Mouse (Mus musculus) splenic B cell, adult 2 months (primary cell): ENCODE data around the gene Cox5a.
A peak's percentile ranks its signal among the peaks of the same experiment; 100 is the strongest.

Experiments used
- DNase-seq: peaks from one replicate; pipeline ENCODE4 v3.0.0-alpha.2; 2011; ENCODE audit warnings: low read depth, low spot score
- H3K27me3 ChIP-seq: 2 replicates; pipeline ENCODE4 v1.6.1; 2012; ENCODE audit warnings: mild to moderate bottlenecking, low read length, moderate library complexity, mixed read lengths; ENCODE audit not compliant: control insufficient read depth, poor library complexity, insufficient read depth, severe bottlenecking
- H3K36me3 ChIP-seq: 2 replicates; pipeline ENCODE4 v1.6.1; 2012; ENCODE audit warnings: mild to moderate bottlenecking, low read length, moderate library complexity, mixed read lengths; ENCODE audit not compliant: control insufficient read depth, poor library complexity, insufficient read depth, severe bottlenecking

Cox5a gene

GRCm38 (mm10) chr9:57562896-57563372 lies 41.9 kb downstream of the Cox5a start:
- no peak for DNase-seq
- Histone ChIP-seq H3K36me3 (peaks cover 4% of the 10 kb centered on the region), H3K27me3 (no peaks in the 10 kb centered on the region)

GRCm38 (mm10) chr9:57564609-57565008 lies 43.5 kb downstream of the Cox5a start:
- Histone ChIP-seq H3K27me3 (no peaks in the 10 kb centered on the region), H3K36me3 (peaks cover 7% of the 10 kb centered on the region)
- DNase-seq: no peak

- peak; percentile 24 for DNase-seq
- no peaks in the 10 kb centered on the region for H3K27me3 ChIP-seq
- H3K36me3 ChIP-seq: peaks cover 7% of the 10 kb centered on the region
These were observed 44.7 kb downstream of the Cox5a start for GRCm38 (mm10) chr9:57565741-57566221.

DNA sequence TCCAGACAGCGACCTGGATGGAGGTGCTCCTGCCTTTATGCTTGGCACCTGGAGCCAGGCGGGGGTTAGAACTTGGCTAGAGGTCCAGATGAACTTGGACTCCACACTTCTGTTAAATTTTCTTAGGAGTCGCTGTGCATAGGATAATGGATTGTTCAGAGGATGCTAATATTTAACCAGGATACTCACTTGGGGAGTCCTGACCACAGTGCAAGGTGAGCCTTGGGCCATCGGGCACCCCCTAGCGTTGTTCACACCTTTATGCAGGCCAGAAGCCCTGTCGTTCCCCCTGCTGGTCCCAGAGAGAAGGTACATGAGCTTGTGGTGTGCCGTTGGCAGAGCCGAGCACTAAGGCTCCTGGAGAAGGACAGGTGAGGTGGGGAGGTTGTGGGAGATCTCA lies 45.8 kb downstream of the Cox5a start:
- no peak for DNase-seq

DNA sequence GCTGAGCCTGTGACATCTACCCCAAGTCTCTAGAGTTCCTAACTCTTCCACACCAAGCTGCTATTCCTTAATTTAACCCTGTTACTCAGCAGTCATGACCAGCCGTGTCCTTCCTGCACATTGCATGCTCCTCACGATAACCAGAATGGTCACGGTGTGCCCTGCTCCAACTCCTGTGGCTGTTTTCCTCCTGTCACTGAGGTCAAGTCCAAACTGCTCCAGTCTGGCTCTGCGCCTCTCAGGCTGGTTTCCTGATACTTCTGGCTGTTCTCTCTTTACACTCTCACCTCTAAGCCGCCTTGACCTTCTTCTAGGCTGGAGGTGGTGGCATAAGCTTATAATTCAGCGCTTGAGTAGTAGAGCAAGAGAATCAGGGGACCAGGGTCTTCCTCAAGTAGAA lies 47.4 kb downstream of the Cox5a start:
- DNase-seq: no peak
- Histone ChIP-seq H3K36me3 (peaks cover 7% of the 10 kb centered on the region), H3K27me3 (no peaks in the 10 kb centered on the region)

More for the DNA sequence above, 45.8 kb downstream of the Cox5a start:
- Histone ChIP-seq H3K27me3 (no peaks in the 10 kb centered on the region), H3K36me3 (peaks cover 7% of the 10 kb centered on the region)

GRCm38 (mm10) chr9:57574397-57574796 lies 53.3 kb downstream of the Cox5a start:
- Histone ChIP-seq H3K27me3 (no peaks in the 10 kb centered on the region), H3K36me3 (peaks cover 2% of the 10 kb centered on the region; the same call in 1 of the 2 replicates)
- no peak for DNase-seq

DNA sequence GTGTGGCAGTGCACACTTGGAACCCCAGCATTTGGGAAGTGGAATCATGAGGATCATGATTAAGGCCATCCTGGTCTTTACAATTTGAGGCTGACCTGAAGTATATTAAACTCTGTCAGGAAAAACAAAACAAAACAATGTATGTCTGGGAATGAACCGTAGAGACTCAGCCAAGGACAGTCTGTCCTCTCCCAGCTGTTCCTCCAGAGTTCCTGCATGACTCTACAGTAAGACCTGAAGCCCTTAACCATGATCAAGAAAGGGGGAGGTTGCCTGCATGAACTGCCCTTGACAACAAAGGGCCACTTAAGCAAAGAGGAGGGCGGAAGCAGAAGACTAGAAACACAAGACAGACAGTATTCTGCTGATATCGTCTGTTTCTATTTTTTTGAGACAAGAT lies 54.5 kb downstream of the Cox5a start:
- no peaks in the 10 kb centered on the region for H3K27me3 ChIP-seq
- DNase-seq: no peak

GRCm38 (mm10) chr9:57577144-57577849 lies 56.2 kb downstream of the Cox5a start:
- DNase-seq: no peak
- peaks cover 7% of the 10 kb centered on the region for H3K36me3 ChIP-seq
- no peaks in the 10 kb centered on the region for H3K27me3 ChIP-seq

More for the DNA sequence above, 54.5 kb downstream of the Cox5a start:
- peaks cover 2% of the 10 kb centered on the region; the same call in 1 of the 2 replicates for H3K36me3 ChIP-seq
